Mouse (Mus musculus) mouse trophoblast stem cell (cell line): ENCODE results near the gene Cish.
"Not testable (repeated sequence)": the region's sequence is repeated elsewhere in the genome, so short reads cannot be mapped to it uniquely, and the experiment has no call there.

Experiments
- in situ Hi-C, 2 experiments: fragments of 300-500 bp; cut with MseI, MboI; formaldehyde crosslinking; loops; 2 replicates in 1 of 2; 3 replicates in 1 of 2; pipeline ENCODE4 v1.15.1; 2025

Cish gene

GRCm38 (mm10) chr9:107298059-107298780, 2.4 kb downstream of the Cish start:
- in situ Hi-C loops, result loop anchor here in 1 of 2 experiments (5.0 kb wide), 1 partner anchor 39 kb away; the partner anchor contains the start of gene Hemk1

- in situ Hi-C loops, result loop anchor here in 1 of 2 experiments (5.0 kb wide), 1 partner anchor 38 kb away; the partner anchor contains the start of gene Hemk1
These were observed 3.0 kb downstream of the Cish start for GRCm38 (mm10) chr9:107298876-107299275.

GRCm38 (mm10) chr9:107299783-107300182, 4.0 kb downstream of the Cish start:
- in situ Hi-C loops, result loop anchor here in 1 of 2 experiments (5.0 kb wide), 1 partner anchor 38 kb away; the partner anchor contains the start of gene Hemk1

- in situ Hi-C loops, result no loop called here
These were observed 4.6 kb downstream of the Cish start for GRCm38 (mm10) chr9:107300224-107300973.

- in situ Hi-C loops, result no loop called here
These were observed 5.9 kb downstream of the Cish start for GRCm38 (mm10) chr9:107301554-107302331.

GRCm38 (mm10) chr9:107302592-107302991, 6.8 kb downstream of the Cish start:
- in situ Hi-C loops, result no loop called here

- in situ Hi-C loops, result no loop called here
These were observed 7.4 kb downstream of the Cish start for GRCm38 (mm10) chr9:107303121-107303820.

GRCm38 (mm10) chr9:107303900-107304299, 8.1 kb downstream of the Cish start:
- in situ Hi-C loops, result no loop called here

- in situ Hi-C loops, result no loop called here
These were observed 8.6 kb downstream of the Cish start for GRCm38 (mm10) chr9:107304383-107304782.

- in situ Hi-C loops, result no loop called here
These were observed 9.2 kb downstream of the Cish start for GRCm38 (mm10) chr9:107305012-107305411.

GRCm38 (mm10) chr9:107305601-107306542, 10.0 kb downstream of the Cish start:
- in situ Hi-C loops, result no loop called here

GRCm38 (mm10) chr9:107306673-107307072, 10.8 kb downstream of the Cish start:
- in situ Hi-C loops, result not testable (repeated sequence)

- in situ Hi-C loops, result no loop called here
These were observed 11.5 kb downstream of the Cish start for GRCm38 (mm10) chr9:107307099-107307872.

- in situ Hi-C loops, result no loop called here
These were observed 12.1 kb downstream of the Cish start for GRCm38 (mm10) chr9:107307886-107308285.

GRCm38 (mm10) chr9:107308346-107309000, 12.6 kb downstream of the Cish start:
- in situ Hi-C loops, result no loop called here

- in situ Hi-C loops, result no loop called here
These were observed 13.3 kb downstream of the Cish start for GRCm38 (mm10) chr9:107309171-107309570.

- in situ Hi-C loops, result no loop called here
These were observed 13.8 kb downstream of the Cish start for GRCm38 (mm10) chr9:107309600-107309999.

- in situ Hi-C loops, result no loop called here
These were observed 17.2 kb downstream of the Cish start for GRCm38 (mm10) chr9:107312811-107313584.
